Mouse (Mus musculus) ES-Bruce4 (cell line): ENCODE measurements around the gene Iffo2. TPM values are rescaled to one million over a fixed set of nuclear protein-coding genes. Genes with fewer than 3 reads are reported as not detected.

ENCODE experiments used
- H3K27ac ChIP-seq: 2 replicates; pipeline ENCODE4 v1.5.1; 2012; ENCODE audit warnings: low read length, inconsistent platforms; ENCODE audit not compliant: insufficient read depth
- H3K27me3 ChIP-seq: 2 replicates; pipeline ENCODE4 v1.6.1; 2012; ENCODE audit warnings: mild to moderate bottlenecking, low read length, inconsistent platforms; ENCODE audit not compliant: control insufficient read depth, poor library complexity, insufficient read depth, severe bottlenecking
- H3K36me3 ChIP-seq: 2 replicates; pipeline ENCODE4 v1.6.1; 2012; ENCODE audit warnings: inconsistent platforms, mild to moderate bottlenecking, low read length, moderate library complexity; ENCODE audit not compliant: control insufficient read depth, poor library complexity, insufficient read depth, severe bottlenecking
- H3K4me1 ChIP-seq: one replicate; pipeline ENCODE4 v1.8.1; 2011; ENCODE audit warnings: low read length; ENCODE audit not compliant: control insufficient read depth, insufficient read depth
- H3K4me3 ChIP-seq: 2 replicates; pipeline ENCODE4 v1.5.1; 2011; ENCODE audit warnings: low read depth, mild to moderate bottlenecking, low read length
- H3K9ac ChIP-seq: 2 replicates; pipeline ENCODE4 v1.6.1; 2012; ENCODE audit warnings: low read depth, mild to moderate bottlenecking, inconsistent platforms; ENCODE audit not compliant: poor library complexity, severe bottlenecking
- H3K9me3 ChIP-seq: replicated peaks from 2 replicates; pipeline ENCODE4 v1.6.1; 2012; ENCODE audit warnings: mild to moderate bottlenecking, low read length, inconsistent platforms; ENCODE audit not compliant: control insufficient read depth, poor library complexity, insufficient read depth, severe bottlenecking
- CTCF ChIP-seq: IDR thresholded peaks from one replicate; pipeline ENCODE4 v1.8.1; 2011; ENCODE audit warnings: low read depth, low read length
- EP300 ChIP-seq: IDR thresholded peaks from 2 replicates; pipeline ENCODE4 v1.6.1; 2011; ENCODE audit warnings: low read depth, low read length; ENCODE audit not compliant: insufficient read depth
- POLR2A ChIP-seq: IDR thresholded peaks from one replicate; pipeline ENCODE4 v1.8.1; 2011; ENCODE audit warnings: low read length; ENCODE audit not compliant: insufficient read depth
- polyA plus RNA-seq: library from polyadenylated mRNA; stranded (reverse); fragments of >200 nt; gene quantifications from 2 replicates; pipeline ENCODE4 v1.2.4, GENCODE M21; 2011; ENCODE audit warnings: low read depth; ENCODE audit not compliant: missing spikeins, insufficient read depth, insufficient read length

Iffo2 gene
- polyA plus RNA-seq, 1 experiment, result 20.5 TPM

DNA sequence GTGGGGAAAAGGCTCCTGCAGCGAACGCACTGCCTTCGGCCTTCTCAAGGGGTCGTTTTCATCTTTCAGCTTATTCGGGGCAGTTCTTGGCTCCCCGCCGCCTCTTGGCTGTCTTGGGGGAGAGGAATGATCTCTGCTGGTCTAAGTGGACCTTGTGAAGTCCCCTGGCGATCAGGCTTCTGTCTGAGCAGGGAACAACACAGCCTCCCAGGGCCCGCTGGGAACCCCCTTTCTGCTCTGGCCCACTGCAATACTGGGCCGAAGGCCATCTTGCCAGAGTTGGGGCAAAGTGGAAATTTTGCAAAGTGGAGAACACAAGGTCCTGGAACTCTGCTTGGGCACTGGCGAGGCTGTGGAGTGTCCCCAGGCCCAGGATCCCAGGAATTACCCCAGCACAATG, 54.4 kb downstream of the Iffo2 start:
- no peaks in the 10 kb centered on the region for H3K27me3 ChIP-seq
- peaks cover 10% of the 10 kb centered on the region for H3K4me1 ChIP-seq
- no peaks in the 10 kb centered on the region for H3K36me3 ChIP-seq
- no peak overlapping the region for H3K27ac ChIP-seq
- H3K9me3 ChIP-seq, result no peaks in the 10 kb centered on the region
- no peak overlapping the region for H3K9ac ChIP-seq
- no peak overlapping the region for H3K4me3 ChIP-seq
- TF ChIP-seq CTCF, result no peak
- TF ChIP-seq EP300, result no peak
- no peak for TF ChIP-seq POLR2A

DNA sequence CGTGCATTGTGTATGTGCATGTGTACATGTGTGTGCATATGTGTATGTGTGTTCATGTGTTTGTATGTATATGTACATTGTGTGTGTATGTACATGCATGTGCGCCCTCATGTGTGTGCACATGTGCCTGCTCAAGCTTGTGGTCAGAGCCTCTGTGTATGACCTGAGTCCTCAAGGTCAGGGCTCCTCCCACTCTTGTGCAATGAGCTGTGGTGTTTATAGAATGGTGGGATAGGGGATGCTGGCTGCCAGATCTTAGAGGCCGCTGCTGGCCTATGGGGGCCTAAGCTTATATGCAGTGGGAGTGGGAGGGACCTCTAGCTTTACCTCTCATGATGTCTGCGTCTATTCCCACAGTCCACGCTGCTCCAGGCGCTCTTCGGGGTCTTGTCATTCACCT, 55.4 kb downstream of the Iffo2 start:
- Histone ChIP-seq H3K27me3 (no peaks in the 10 kb centered on the region), H3K36me3 (no peaks in the 10 kb centered on the region), H3K27ac (no peak overlapping the region), H3K9me3 (no peaks in the 10 kb centered on the region), H3K4me3 (no peak overlapping the region), H3K9ac (no peak overlapping the region), H3K4me1 (peaks cover 18% of the 10 kb centered on the region)
- no peak for TF ChIP-seq POLR2A
- TF ChIP-seq EP300, result no peak
- TF ChIP-seq CTCF, result no peak

DNA sequence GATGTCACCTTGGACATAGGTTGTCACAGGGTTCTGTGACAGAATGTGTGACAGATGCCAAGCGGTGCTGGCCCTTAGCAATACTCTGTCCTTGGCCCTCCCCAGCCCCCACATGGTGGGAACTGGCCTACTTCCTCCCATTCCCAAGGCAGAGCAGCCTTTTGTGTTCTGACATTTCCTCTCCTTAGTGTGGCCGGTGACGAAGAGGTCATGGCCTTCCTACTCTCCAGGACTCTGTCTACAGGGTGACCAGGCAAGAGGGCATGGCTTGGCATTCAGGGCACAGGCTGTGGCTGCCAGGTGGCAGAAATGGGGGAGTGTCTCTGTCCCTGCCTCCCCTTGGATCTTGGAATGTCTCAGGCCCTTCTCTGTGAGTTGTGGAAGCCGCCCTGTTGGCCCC, 57.0 kb downstream of the Iffo2 start:
- no peaks in the 10 kb centered on the region for H3K27me3 ChIP-seq
- no peak overlapping the region for H3K27ac ChIP-seq
- no peaks in the 10 kb centered on the region for H3K36me3 ChIP-seq
- H3K4me3 ChIP-seq, result no peak overlapping the region
- peaks cover 16% of the 10 kb centered on the region for H3K4me1 ChIP-seq
- TF ChIP-seq CTCF (no peak), EP300 (0 out of 2 replicates have a peak, but pooled peaks have one; percentile 4), POLR2A (no peak)
- no peaks in the 10 kb centered on the region for H3K9me3 ChIP-seq
- H3K9ac ChIP-seq, result no peak overlapping the region

DNA sequence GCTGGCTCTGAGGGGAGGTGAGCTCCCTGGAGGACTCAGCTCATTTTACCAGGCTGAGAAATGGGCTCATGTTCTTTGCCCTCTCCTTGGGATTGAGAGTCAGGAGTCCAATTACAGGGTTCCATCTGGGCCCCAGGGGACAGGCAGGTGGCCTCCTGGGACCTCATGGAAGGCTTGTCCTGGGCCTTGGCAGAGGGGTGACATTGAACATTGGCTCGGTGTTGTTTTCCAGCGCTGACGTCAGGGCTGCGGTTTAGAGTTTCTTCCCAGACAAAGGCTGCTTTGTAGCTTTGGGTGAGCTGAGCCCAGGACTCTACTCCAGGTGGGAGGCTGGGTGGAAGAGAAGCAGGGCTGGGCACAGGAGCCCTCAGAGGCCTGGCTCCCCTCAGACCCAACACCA, 57.4 kb downstream of the Iffo2 start:
- H3K27ac ChIP-seq, result no peak overlapping the region
- no peaks in the 10 kb centered on the region for H3K9me3 ChIP-seq
- H3K27me3 ChIP-seq, result no peaks in the 10 kb centered on the region
- TF ChIP-seq EP300 (no peak), CTCF (no peak), POLR2A (no peak)
- no peak overlapping the region for H3K4me3 ChIP-seq
- H3K36me3 ChIP-seq, result no peaks in the 10 kb centered on the region
- H3K9ac ChIP-seq, result no peak overlapping the region
- peaks cover 16% of the 10 kb centered on the region for H3K4me1 ChIP-seq

DNA sequence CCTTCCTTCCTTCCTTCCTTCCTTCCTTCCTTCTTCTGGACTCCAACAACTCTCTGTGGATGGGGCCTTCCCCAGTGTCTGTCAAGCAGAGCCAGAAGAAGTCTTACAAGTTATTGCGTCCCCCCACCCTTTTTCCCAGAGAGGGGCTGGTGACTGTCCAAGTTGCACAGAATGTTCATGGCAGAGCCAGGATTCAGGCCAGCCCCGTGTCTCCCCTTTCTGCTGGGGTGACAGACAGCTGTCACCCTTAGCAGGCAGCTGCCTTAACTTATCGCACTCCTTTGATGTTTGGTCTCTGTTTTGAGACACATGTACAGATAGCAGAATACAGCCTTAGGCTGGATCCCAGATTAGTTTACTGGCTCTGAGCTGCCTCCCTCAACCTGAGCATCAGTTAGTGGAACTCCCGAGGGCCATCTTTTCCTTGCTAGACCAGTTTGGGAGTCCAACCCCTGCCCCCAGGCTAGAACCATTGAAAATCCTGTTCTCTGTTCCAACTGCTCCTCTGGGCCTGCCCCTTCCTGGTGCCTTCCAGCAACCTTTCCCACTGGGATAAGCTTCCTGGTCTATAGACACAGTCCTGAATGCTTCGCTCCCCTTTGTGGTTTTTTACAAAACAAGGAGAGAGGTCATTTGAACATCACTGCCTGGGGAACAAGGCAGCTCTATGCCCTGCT, 59.1 kb downstream of the Iffo2 start:
- H3K27me3 ChIP-seq, result no peaks in the 10 kb centered on the region
- no peaks in the 10 kb centered on the region for H3K36me3 ChIP-seq
- no peak overlapping the region for H3K9ac ChIP-seq
- no peaks in the 10 kb centered on the region for H3K9me3 ChIP-seq
- TF ChIP-seq POLR2A, result no peak
- TF ChIP-seq CTCF, result no peak
- TF ChIP-seq EP300, result peak; percentile 91
- peak overlapping the region; percentile 50 for H3K27ac ChIP-seq
- H3K4me3 ChIP-seq, result no peak overlapping the region
- H3K4me1 ChIP-seq, result peaks cover 24% of the 10 kb centered on the region

DNA sequence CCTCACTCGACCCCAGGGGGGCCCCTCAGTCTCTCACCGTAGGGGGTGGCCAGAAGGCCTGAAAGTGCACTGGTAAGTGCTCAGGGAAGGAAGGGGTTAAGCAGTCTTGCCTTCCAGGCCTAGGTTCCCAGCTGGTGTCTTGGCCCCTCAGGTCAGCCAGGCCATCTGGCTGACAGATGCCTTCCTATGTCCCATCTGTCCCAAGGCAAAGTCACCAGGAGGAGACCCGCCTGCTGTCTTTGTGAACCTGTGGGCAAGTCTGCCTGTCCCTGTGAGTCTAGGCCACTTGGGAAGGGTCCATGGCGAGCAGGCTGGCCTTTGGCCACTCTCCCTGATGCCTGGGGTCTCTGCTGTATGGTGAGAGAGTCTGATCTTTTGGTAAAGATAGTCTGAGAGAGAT, 60.1 kb downstream of the Iffo2 start:
- TF ChIP-seq POLR2A, result no peak
- peak; percentile 95 for TF ChIP-seq EP300
- TF ChIP-seq CTCF, result no peak
- H3K9ac ChIP-seq, result no peak overlapping the region
- peaks cover 30% of the 10 kb centered on the region for H3K4me1 ChIP-seq
- H3K27ac ChIP-seq, result peak overlapping the region; percentile 50; the same call in 1 of the 2 replicates
- H3K4me3 ChIP-seq, result no peak overlapping the region
- no peaks in the 10 kb centered on the region for H3K27me3 ChIP-seq
- no peaks in the 10 kb centered on the region for H3K9me3 ChIP-seq
- no peaks in the 10 kb centered on the region for H3K36me3 ChIP-seq
